Mouse (Mus musculus): ENCODE results near the gene Smad6.

Smad6 gene

GRCm38 (mm10) chr9:63959129-63959932 is 62.5 kb downstream of the Smad6 start:
- DNase-seq (ENCODE audit: low spot score) = no peak

- DNase-seq (ENCODE audit: low spot score) = no peak
These were observed 63.4 kb downstream of the Smad6 start for GRCm38 (mm10) chr9:63958337-63959030.

- DNase-seq (ENCODE audit: low spot score) = no peak
These were observed 64.1 kb downstream of the Smad6 start for GRCm38 (mm10) chr9:63957647-63958185.

GRCm38 (mm10) chr9:63956052-63956451 is 65.8 kb downstream of the Smad6 start:
- DNase-seq (ENCODE audit: low spot score) = peak; percentile 49

GRCm38 (mm10) chr9:63953691-63954090 is 68.2 kb downstream of the Smad6 start:
- DNase-seq (ENCODE audit: low spot score) = no peak

GRCm38 (mm10) chr9:63952591-63952990 is 69.3 kb downstream of the Smad6 start:
- DNase-seq (ENCODE audit: low spot score) = no peak

GRCm38 (mm10) chr9:63950357-63950756 is 71.5 kb downstream of the Smad6 start:
- DNase-seq (ENCODE audit: low spot score) = no peak

GRCm38 (mm10) chr9:63949393-63949792 is 72.5 kb downstream of the Smad6 start:
- no peak for DNase-seq (ENCODE audit: low spot score)

- DNase-seq (ENCODE audit: low spot score) = no peak
These were observed 79.3 kb downstream of the Smad6 start for GRCm38 (mm10) chr9:63942608-63942982.

GRCm38 (mm10) chr9:63941747-63942607 is 79.9 kb downstream of the Smad6 start:
- no peak for DNase-seq (ENCODE audit: low spot score)

- DNase-seq (ENCODE audit: low spot score) = no peak
These were observed 85.6 kb downstream of the Smad6 start for GRCm38 (mm10) chr9:63936256-63936655.

GRCm38 (mm10) chr9:63933068-63933467 is 88.8 kb downstream of the Smad6 start:
- DNase-seq (ENCODE audit: low spot score) = no peak

GRCm38 (mm10) chr9:63927340-63928049 is 94.4 kb downstream of the Smad6 start:
- DNase-seq (ENCODE audit: low spot score) = no peak

GRCm38 (mm10) chr9:63926377-63926776 is 95.5 kb downstream of the Smad6 start:
- no peak for DNase-seq (ENCODE audit: low spot score)

GRCm38 (mm10) chr9:63923190-63923717 is 98.6 kb downstream of the Smad6 start:
- no peak for DNase-seq (ENCODE audit: low spot score)

GRCm38 (mm10) chr9:63919708-63920107 is 102.2 kb downstream of the Smad6 start:
- no peak for DNase-seq (ENCODE audit: low spot score)

- DNase-seq (ENCODE audit: low spot score) = no peak
These were observed 102.8 kb downstream of the Smad6 start for GRCm38 (mm10) chr9:63919001-63919555.

- peak; percentile 44 for DNase-seq (ENCODE audit: low spot score)
These were observed 103.6 kb downstream of the Smad6 start for GRCm38 (mm10) chr9:63918245-63918644.

- no peak for DNase-seq (ENCODE audit: low spot score)
These were observed 105.4 kb downstream of the Smad6 start for GRCm38 (mm10) chr9:63916441-63916840.

GRCm38 (mm10) chr9:63915976-63916375 is 105.9 kb downstream of the Smad6 start:
- no peak for DNase-seq (ENCODE audit: low spot score)

GRCm38 (mm10) chr9:63914944-63915343 is 106.9 kb downstream of the Smad6 start:
- DNase-seq (ENCODE audit: low spot score) = no peak

Measured in urinary bladder, postnatal 10 days (tissue).